Mouse (Mus musculus) lung, postnatal 0 days (tissue): ENCODE measurements at regions not wholly inside any gene's neighbourhood (a gene's known extent, or its start where the extent isn't known, plus 50 kb on each side); places are given as distances from the start of the nearest gene placed in this dataset.
"Not testable (repeated sequence)": the region's sequence is repeated elsewhere in the genome, so short reads cannot be mapped to it uniquely, and the experiment has no call there.

ENCODE experiments used
- ATAC-seq: fragments of 200-750 bp; cut with Nextera tagmentation; 2 replicates; pipeline ENCODE4 v1.8.0; 2017; ENCODE audit warnings: moderate library complexity
- DNase-seq: peaks from one replicate; pipeline ENCODE4 v3.0.0-alpha.2; 2016; ENCODE audit warnings: low spot score
- H3K27ac ChIP-seq: fragments of 300-500 bp; sonication (generic); 2 replicates; pipeline ENCODE4 v1.5.1; 2014; ENCODE audit warnings: antibody characterized with exemption, mild to moderate bottlenecking, low read length, mixed read lengths
- H3K27me3 ChIP-seq: fragments of 300-500 bp; sonication (generic); replicated peaks from 2 replicates; pipeline ENCODE4 v1.6.1; 2014; ENCODE audit warnings: low read length, mixed read lengths; ENCODE audit not compliant: insufficient read depth
- H3K36me3 ChIP-seq: fragments of 300-500 bp; sonication (generic); 2 replicates; pipeline ENCODE4 v1.6.1; 2014; ENCODE audit warnings: low read length, mixed read lengths; ENCODE audit not compliant: insufficient read depth
- H3K4me1 ChIP-seq: fragments of 300-500 bp; sonication (generic); 2 replicates; pipeline ENCODE4 v1.6.1; 2014; ENCODE audit warnings: antibody characterized with exemption, low read depth, low read length, mixed read lengths; ENCODE audit not compliant: insufficient read depth
- H3K4me2 ChIP-seq: fragments of 300-500 bp; sonication (generic); replicated peaks from 2 replicates; pipeline ENCODE4 v1.6.1; 2014; ENCODE audit warnings: low read depth, mild to moderate bottlenecking, low read length, moderate library complexity, mixed read lengths
- H3K4me3 ChIP-seq: fragments of 300-500 bp; sonication (generic); 2 replicates; pipeline ENCODE4 v1.5.1; 2014; ENCODE audit warnings: low read depth, low read length
- H3K9ac ChIP-seq: fragments of 300-500 bp; sonication (generic); replicated peaks from 2 replicates; pipeline ENCODE4 v1.6.1; 2014; ENCODE audit warnings: low read depth, mild to moderate bottlenecking
- H3K9me3 ChIP-seq: fragments of 300-500 bp; sonication (generic); 2 replicates; pipeline ENCODE4 v1.6.1; 2016; ENCODE audit warnings: low read length, mixed read lengths
- CTCF ChIP-seq: IDR thresholded peaks from 2 replicates; pipeline ENCODE4 v1.5.1; 2016; ENCODE audit warnings: antibody characterized with exemption, mild to moderate bottlenecking
- EP300 ChIP-seq: IDR thresholded peaks from 2 replicates; pipeline ENCODE4 v1.6.1; 2016; ENCODE audit warnings: antibody characterized with exemption, mild to moderate bottlenecking, control low read depth
- WGBS: fragments of 180-500 bp; shearing (Covaris S2); extraction: QIAGEN DNeasy Blood & Tissue Kit; methylation state at CpG from one replicate; pipeline ENCODE4 v1.1.7; 2014; 5-methylcytosine and 5-hydroxymethylcytosine counted together

- not testable (repeated sequence) for H3K4me2 ChIP-seq, H3K9me3 ChIP-seq, ATAC-seq, H3K36me3 ChIP-seq, H3K27ac ChIP-seq, H3K9ac ChIP-seq, H3K4me3 ChIP-seq, H3K4me1 ChIP-seq, H3K27me3 ChIP-seq
- 80% methylated on average over 7 of the region's 9 CpGs for WGBS
- peak; percentile 83 for DNase-seq
Observed at GRCm38 (mm10) chrY:4150031-4150430, 378.6 kb downstream of the Gm3376 start.

DNA sequence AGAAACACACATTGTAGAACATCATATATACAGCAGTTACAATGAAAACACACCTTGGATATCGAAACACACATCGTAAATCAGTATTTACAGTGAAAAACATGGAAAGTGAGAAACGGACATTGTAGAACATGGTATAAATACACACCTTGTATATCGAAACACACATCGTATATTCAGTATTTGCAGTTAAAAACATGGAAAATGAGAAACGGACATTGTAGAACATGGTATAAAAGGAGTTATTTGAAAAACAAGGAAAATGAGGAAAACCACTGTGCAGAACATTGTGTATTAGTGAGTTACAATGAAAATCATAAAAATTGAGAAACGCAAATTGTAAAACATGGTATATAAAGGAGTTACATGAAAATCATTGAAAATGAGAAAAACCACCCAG lies 379.2 kb downstream of the Gm3376 start:
- DNase-seq, H3K4me2 ChIP-seq, ATAC-seq, H3K4me1 ChIP-seq, H3K9me3 ChIP-seq, H3K9ac ChIP-seq, H3K36me3 ChIP-seq, H3K4me3 ChIP-seq, H3K27me3 ChIP-seq, H3K27ac ChIP-seq: not testable (repeated sequence)
- WGBS = 78% methylated on average over 7 of the region's 7 CpGs

GRCm38 (mm10) chrY:4152998-4153397 lies 381.5 kb downstream of the Gm3376 start:
- H3K4me2 ChIP-seq, H3K36me3 ChIP-seq, H3K9ac ChIP-seq, ATAC-seq, DNase-seq, H3K9me3 ChIP-seq, H3K27ac ChIP-seq, H3K4me1 ChIP-seq, H3K27me3 ChIP-seq, H3K4me3 ChIP-seq: not testable (repeated sequence)
- 73% methylated on average over 6 of the region's 6 CpGs for WGBS

DNA sequence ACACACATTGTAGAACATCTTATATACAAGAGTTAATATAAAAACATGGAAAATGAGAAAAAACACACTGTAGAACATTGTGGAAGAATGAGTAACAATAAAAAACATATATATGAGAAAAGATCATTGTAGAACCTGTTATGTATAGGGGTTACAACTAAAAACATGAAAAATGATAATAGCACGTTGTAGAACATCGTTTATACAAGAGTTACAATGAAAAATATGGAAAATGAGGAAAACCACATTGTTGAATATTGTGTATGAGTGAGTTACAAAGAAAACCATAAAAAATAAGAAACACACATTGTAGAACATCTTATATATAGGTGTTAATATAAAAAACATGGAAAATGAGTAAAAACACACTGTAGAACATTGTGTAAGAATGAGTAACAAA lies 388.9 kb downstream of the Gm3376 start:
- Histone ChIP-seq H3K36me3 (no peaks in the 10 kb centered on the region), H3K27me3 (no peaks in the 10 kb centered on the region), H3K4me2 (no peak overlapping the region), H3K4me1 (no peaks in the 10 kb centered on the region), H3K4me3 (no peak overlapping the region), H3K27ac (no peak overlapping the region), H3K9ac (no peak overlapping the region), H3K9me3 (no peaks in the 10 kb centered on the region)
- 68% methylated on average over 2 of the region's 2 CpGs for WGBS
- TF ChIP-seq CTCF (no peak), EP300 (no peak)
- DNase-seq (no peak), ATAC-seq (no peak)
